Mouse (Mus musculus) WW6 (cell line): ENCODE measurements around the gene Grasp.

Experiments
- DNase-seq: peaks from one replicate; pipeline ENCODE4 v3.0.0-alpha.2; 2013; ENCODE audit warnings: low read depth, low spot score

The Grasp gene

GRCm38 (mm10) chr15:101248029-101248710, 24.2 kb downstream of the Grasp start:
- no peak for DNase-seq

- DNase-seq, result no peak
Observed at GRCm38 (mm10) chr15:101250220-101250800, 26.3 kb downstream of the Grasp start.

- no peak for DNase-seq
Observed at GRCm38 (mm10) chr15:101251930-101252329, 27.9 kb downstream of the Grasp start.

GRCm38 (mm10) chr15:101252614-101253013, 28.6 kb downstream of the Grasp start:
- DNase-seq, result no peak

GRCm38 (mm10) chr15:101253563-101253885, 29.5 kb downstream of the Grasp start:
- DNase-seq, result no peak

GRCm38 (mm10) chr15:101253886-101254795, 30.2 kb downstream of the Grasp start, which contains the start of gene Nr4a1:
Gene Nr4a1 (plus strand): TSS chr15:101254269.
- no peak for DNase-seq

DNA sequence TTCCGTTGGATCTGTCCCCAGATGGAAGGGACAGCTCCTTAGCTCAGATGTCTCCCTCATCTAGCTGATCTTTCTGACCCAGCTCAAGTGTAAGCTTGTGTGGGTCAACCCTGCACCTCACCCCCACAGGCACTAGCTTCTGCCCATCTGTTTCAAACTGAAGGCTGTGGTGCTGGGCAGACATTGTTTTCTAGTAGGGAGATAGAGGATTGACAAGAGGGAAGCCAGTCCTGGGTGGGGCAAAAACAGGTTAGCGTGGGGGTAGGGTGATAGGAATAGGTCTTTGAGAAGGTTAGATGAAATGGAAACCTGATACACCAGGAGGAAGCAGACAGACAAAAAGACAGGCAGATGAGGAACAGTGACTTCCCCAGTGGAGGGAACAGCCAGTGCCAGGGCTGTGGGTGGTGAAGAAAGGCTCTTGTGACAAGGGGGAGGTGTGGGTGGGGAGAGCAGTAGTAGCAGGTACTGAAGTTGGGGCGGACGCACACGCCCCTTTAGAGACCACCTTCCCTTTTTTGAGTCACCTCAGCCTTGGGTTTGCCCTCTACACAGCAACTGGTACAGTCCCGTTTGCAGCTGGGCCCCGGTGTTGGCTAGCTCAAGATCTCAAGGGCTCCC, 32.0 kb downstream of the Grasp start:
- no peak for DNase-seq

GRCm38 (mm10) chr15:101256463-101257206, 32.6 kb downstream of the Grasp start:
- DNase-seq, result no peak

GRCm38 (mm10) chr15:101258420-101258819, 34.4 kb downstream of the Grasp start:
- no peak for DNase-seq

DNA sequence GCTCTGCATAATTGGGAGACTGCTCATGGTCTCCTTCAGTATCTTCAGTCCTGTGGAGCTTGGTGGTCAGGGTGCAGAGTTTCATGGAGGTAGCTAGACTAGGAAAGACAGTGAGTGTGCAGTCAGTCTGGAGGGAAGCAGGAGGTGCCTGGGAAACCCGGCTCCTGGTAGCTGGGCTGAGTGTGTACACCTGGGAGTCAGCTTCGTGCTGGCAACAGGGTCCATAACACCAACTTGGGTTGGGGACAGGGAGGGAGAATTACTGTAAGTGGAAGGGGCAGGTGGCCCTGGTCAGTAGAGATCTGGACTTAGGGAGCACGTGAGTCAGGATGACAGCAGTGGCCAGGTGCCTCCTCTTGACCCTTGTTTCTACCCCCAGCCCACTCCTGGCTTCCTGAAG, 35.9 kb downstream of the Grasp start:
- no peak for DNase-seq

GRCm38 (mm10) chr15:101260387-101260786, 36.4 kb downstream of the Grasp start:
- DNase-seq, result no peak

DNA sequence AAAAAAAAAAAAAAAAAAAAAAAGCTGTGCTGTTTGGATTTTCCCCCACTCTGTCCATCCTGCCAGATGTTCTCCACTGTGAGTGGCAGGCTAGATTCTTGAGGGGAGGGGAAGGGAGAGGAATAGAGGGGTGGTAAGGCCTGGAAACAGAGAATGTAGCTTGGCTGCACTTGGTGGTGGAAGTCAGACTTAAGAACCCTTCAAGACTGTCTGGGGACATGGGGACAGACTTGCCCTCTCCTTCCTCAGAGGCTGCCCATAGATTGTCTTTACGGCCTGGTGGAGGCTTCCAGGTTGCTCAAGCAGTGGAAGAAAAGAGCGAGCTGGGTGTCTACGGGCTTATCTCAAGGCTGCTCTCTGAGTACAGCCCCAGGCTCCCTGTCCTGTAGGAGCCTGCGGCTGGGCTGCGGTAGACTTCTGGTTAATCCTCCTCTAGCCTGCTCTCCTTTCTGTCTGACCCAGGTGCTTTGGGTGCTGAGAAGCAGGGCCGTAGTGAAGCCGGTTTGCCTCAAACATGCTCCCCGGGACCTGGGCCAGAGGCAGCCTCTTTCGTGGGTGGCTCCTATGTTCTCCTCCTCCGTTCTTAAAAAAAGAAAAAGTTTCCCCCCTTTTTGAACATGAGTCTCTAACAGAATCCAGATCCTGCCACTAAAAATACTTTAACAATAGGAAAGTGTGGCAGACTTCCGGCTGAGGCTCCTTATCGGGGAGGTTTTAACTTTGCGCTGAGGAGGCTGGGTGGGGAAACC, 37.1 kb downstream of the Grasp start:
- DNase-seq, result no peak

DNA sequence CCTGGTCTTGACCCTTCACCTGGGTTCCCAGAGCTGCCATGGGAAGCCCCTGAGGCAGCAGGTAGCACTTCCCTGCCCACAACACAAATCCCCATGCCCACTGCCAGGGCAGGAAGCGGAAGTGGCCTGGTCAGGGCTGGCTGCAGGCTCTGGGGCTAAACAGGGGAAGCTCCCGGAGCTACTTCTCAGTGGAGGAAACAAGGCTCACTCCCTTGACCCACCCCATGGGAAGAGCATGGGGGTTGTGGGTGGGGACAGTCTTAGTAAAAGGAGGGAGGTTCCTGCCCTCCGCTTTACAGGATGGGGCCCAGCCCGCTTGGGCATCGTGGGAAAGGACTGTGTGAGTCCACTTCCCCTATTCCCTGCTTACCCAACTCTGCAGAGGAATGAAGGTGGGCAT, 38.5 kb downstream of the Grasp start:
- DNase-seq, result no peak

GRCm38 (mm10) chr15:101266132-101266963, 42.4 kb downstream of the Grasp start:
- DNase-seq, result no peak

DNA sequence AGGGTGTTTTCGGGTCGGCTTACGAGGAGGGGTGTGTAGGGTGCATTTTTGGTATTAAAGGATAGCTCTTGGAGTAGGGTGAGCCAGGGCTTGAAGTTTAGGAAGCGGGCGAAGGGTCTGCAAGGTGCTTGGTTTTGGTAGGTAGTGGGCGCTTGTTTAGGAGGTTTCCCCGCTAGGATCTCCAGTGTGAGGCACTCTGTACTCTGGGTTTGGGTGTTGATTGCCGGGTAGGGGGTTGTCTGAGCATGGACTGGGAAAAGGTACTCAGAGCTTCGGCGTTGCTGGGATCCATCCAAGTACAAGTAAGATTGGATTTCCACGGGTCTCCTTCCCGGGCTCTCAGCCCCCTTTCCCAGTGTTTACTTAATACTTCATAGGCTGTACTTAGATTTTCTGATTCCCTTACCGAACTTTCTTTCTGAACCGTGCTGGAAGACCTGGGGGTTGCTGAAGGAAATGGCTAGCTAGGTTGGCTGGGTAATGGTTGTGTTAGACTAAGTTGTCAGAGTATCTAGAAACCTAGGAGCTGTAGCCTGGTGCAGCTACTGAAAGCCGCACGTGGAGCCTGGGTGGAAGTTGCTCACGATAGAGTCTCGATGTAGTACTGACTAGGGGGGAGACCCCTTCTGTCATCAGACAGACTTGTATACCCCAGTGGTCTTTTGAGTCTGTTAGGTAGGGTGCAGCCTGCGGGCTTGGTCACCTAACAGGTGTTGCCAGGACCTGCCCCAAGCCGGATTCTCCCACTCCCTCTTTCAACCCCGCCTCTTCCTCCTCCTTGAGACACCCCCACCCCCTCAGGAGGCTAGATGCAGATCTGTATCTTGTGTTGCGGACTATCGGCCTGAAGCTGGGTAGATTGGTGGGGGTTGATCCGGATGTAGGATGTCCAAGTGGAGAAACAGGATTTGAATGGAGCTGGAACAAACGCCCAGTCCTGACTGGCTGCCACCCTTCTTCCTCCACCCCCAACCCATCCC, 43.4 kb downstream of the Grasp start:
- no peak for DNase-seq

GRCm38 (mm10) chr15:101270101-101270820, 46.3 kb downstream of the Grasp start:
- DNase-seq, result no peak

- no peak for DNase-seq
Observed at GRCm38 (mm10) chr15:101271107-101271506, 47.1 kb downstream of the Grasp start.

DNA sequence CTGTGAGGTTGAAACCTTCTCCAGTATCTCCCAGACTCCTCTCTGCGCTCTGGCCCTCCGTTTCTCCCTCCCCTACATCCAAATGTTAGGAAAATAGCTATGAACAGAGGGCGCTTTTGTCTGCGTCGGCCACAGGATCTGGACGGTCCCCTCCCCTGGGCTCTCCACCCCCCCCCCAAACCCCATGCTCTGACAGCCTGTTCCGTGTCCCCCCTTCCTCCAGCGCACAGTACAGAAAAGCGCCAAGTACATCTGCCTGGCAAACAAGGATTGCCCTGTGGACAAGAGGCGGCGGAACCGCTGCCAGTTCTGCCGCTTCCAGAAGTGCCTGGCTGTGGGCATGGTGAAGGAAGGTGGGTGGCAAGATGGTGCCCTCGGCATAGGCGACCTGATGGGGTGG, 47.5 kb downstream of the Grasp start:
- no peak for DNase-seq
